Mouse (Mus musculus) CH12.LX (cell line): ENCODE measurements around the gene Lipc. TPM values are rescaled to one million over a fixed set of nuclear protein-coding genes. Genes with fewer than 3 reads are reported as not detected.

Experiments used
- DNase-seq: peaks from one replicate; pipeline ENCODE4 v3.0.0-alpha.2; 2013; ENCODE audit errors: extremely low read depth
- H3K27ac ChIP-seq: 2 replicates; pipeline ENCODE4 v1.5.1; 2012; ENCODE audit warnings: low read depth, mild to moderate bottlenecking, control low read depth, moderate library complexity; ENCODE audit not compliant: insufficient read depth
- H3K27me3 ChIP-seq: replicated peaks from 2 replicates; pipeline ENCODE3; 2012; ENCODE audit warnings: inconsistent platforms
- H3K36me3 ChIP-seq, 2 experiments: replicated peaks in 1 of 2; 2 replicates each; pipeline versions ENCODE3 to v1.6.1; 2012; ENCODE audit warnings: inconsistent platforms in 1 of 2, low read length in 1 of 2, mild to moderate bottlenecking in 1 of 2, mixed read lengths in 1 of 2, moderate library complexity in 1 of 2; ENCODE audit not compliant: control insufficient read depth in 1 of 2, insufficient read depth in 1 of 2
- H3K4me1 ChIP-seq, 2 experiments: 2 replicates each; pipeline ENCODE4 v1.6.1; 2012; ENCODE audit warnings: inconsistent platforms in 1 of 2, moderate library complexity in 1 of 2; ENCODE audit not compliant: insufficient read depth in 2 of 2, control insufficient read depth in 1 of 2
- H3K4me2 ChIP-seq: 2 replicates; pipeline ENCODE4 v1.6.1; 2012; ENCODE audit warnings: low read depth, mild to moderate bottlenecking, control low read depth; ENCODE audit not compliant: poor library complexity, insufficient read depth, severe bottlenecking
- H3K4me3 ChIP-seq, 3 experiments: fragments of 150-350 bp in 1 of 3; sonication (generic) in 1 of 3; replicated peaks in 1 of 3; 2 replicates each; pipeline versions ENCODE3 to v1.5.1; 2011 to 2012; ENCODE audit warnings: low read depth in 2 of 3, low read length in 2 of 3, mild to moderate bottlenecking in 2 of 3, moderate library complexity in 2 of 3, control low read depth in 1 of 3, improper control_type of control experiment in 1 of 3, inconsistent platforms in 1 of 3, mixed read lengths in 1 of 3; ENCODE audit not compliant: poor library complexity in 1 of 3
- H3K79me2 ChIP-seq: replicated peaks from 2 replicates; pipeline ENCODE4 v1.6.1; 2012; ENCODE audit warnings: mild to moderate bottlenecking, moderate library complexity; ENCODE audit not compliant: control insufficient read depth, poor library complexity, insufficient read depth, severe bottlenecking; ENCODE audit errors: extremely low read depth
- H3K9ac ChIP-seq: 2 replicates; pipeline ENCODE4 v1.6.1; 2012; ENCODE audit warnings: low read depth, mild to moderate bottlenecking, control low read depth, moderate library complexity; ENCODE audit not compliant: insufficient read depth
- H3K9me3 ChIP-seq: replicated peaks from 2 replicates; pipeline ENCODE3; 2012; ENCODE audit warnings: low read length, inconsistent platforms, mixed read lengths
- BHLHE40 ChIP-seq: IDR thresholded peaks from 2 replicates; pipeline ENCODE4 v1.6.1; 2011; ENCODE audit warnings: mild to moderate bottlenecking, low read depth, low read length, improper control_type of control experiment
- CHD1 ChIP-seq: IDR thresholded peaks from 2 replicates; pipeline ENCODE4 v1.6.1; 2012; ENCODE audit warnings: low read depth, low read length, improper control_type of control experiment, inconsistent platforms
- CHD2 ChIP-seq: IDR thresholded peaks from 2 replicates; pipeline ENCODE4 v1.6.1; 2011; ENCODE audit warnings: low read length, improper control_type of control experiment
- CTCF ChIP-seq, 2 experiments: IDR thresholded peaks in 1 of 2; conservative IDR thresholded peaks in 1 of 2; 2 replicates each; pipeline ENCODE4 v1.5.1; 2011 to 2012; ENCODE audit warnings: low read depth in 2 of 2, low read length in 2 of 2, improper control_type of control experiment in 1 of 2, inconsistent platforms in 1 of 2, mild to moderate bottlenecking in 1 of 2, moderate library complexity in 1 of 2
- E2F4 ChIP-seq: IDR thresholded peaks from 2 replicates; pipeline ENCODE4 v1.6.1; 2011; ENCODE audit warnings: low read depth, low read length, improper control_type of control experiment; ENCODE audit not compliant: insufficient replicate concordance
- ELF1 ChIP-seq: IDR thresholded peaks from 2 replicates; pipeline ENCODE4 v1.6.1; 2014; ENCODE audit warnings: low read depth, mild to moderate bottlenecking, inconsistent platforms, low read length, improper control_type of control experiment
- EP300 ChIP-seq: IDR thresholded peaks from 2 replicates; pipeline ENCODE4 v1.6.1; 2011; ENCODE audit warnings: low read length, improper control_type of control experiment
- ETS1 ChIP-seq: conservative IDR thresholded peaks from 2 replicates; pipeline ENCODE4 v1.6.1; 2012; ENCODE audit warnings: low read depth, mild to moderate bottlenecking, inconsistent platforms, low read length, improper control_type of control experiment, moderate library complexity
- GABPA ChIP-seq: IDR thresholded peaks from 2 replicates; pipeline ENCODE4 v1.6.1; 2012; ENCODE audit warnings: low read depth, low read length, improper control_type of control experiment, inconsistent platforms; ENCODE audit not compliant: insufficient replicate concordance
- HCFC1 ChIP-seq: IDR thresholded peaks from 2 replicates; pipeline ENCODE4 v1.6.1; 2012; ENCODE audit warnings: low read depth, mild to moderate bottlenecking, inconsistent platforms, low read length, improper control_type of control experiment
- JUND ChIP-seq: conservative IDR thresholded peaks from 2 replicates; pipeline ENCODE4 v1.6.1; 2011; ENCODE audit warnings: low read depth, low read length, improper control_type of control experiment
- KAT2A ChIP-seq: IDR thresholded peaks from 2 replicates; pipeline ENCODE4 v1.6.1; 2012; ENCODE audit warnings: low read length, improper control_type of control experiment, inconsistent platforms; ENCODE audit not compliant: insufficient replicate concordance
- MAZ ChIP-seq: IDR thresholded peaks from 2 replicates; pipeline ENCODE4 v1.6.1; 2012; ENCODE audit warnings: low read depth, mild to moderate bottlenecking, inconsistent platforms, low read length, improper control_type of control experiment, moderate library complexity
- MEF2A ChIP-seq: IDR thresholded peaks from 2 replicates; pipeline ENCODE4 v1.6.1; 2014; ENCODE audit warnings: low read depth, mild to moderate bottlenecking, inconsistent platforms, low read length, improper control_type of control experiment, borderline replicate concordance
- MXI1 ChIP-seq: IDR thresholded peaks from 2 replicates; pipeline ENCODE4 v1.6.1; 2011; ENCODE audit warnings: mild to moderate bottlenecking, low read depth, low read length, improper control_type of control experiment
- MYC ChIP-seq: IDR thresholded peaks from 2 replicates; pipeline ENCODE4 v1.6.1; 2011; ENCODE audit warnings: low read depth, mild to moderate bottlenecking, improper control_type of control experiment, low read length
- NELFE ChIP-seq: IDR thresholded peaks from 2 replicates; pipeline ENCODE4 v1.6.1; 2011; ENCODE audit warnings: low read depth, low read length, improper control_type of control experiment
- POLR2A ChIP-seq: IDR thresholded peaks from 2 replicates; pipeline ENCODE4 v1.6.1; 2011; ENCODE audit warnings: low read depth, mild to moderate bottlenecking, improper control_type of control experiment, low read length
- POLR2AphosphoS2 ChIP-seq: IDR thresholded peaks from 2 replicates; pipeline ENCODE4 v1.6.1; 2011; ENCODE audit warnings: low read depth, low read length, improper control_type of control experiment
- RAD21 ChIP-seq: IDR thresholded peaks from 2 replicates; pipeline ENCODE4 v1.6.1; 2011; ENCODE audit warnings: low read depth, mild to moderate bottlenecking, low read length, improper control_type of control experiment, moderate library complexity
- RCOR1 ChIP-seq: conservative IDR thresholded peaks from 2 replicates; pipeline ENCODE4 v1.6.1; 2012; ENCODE audit warnings: low read depth, mild to moderate bottlenecking, inconsistent platforms, low read length, improper control_type of control experiment
- SMC3 ChIP-seq: IDR thresholded peaks from 2 replicates; pipeline ENCODE4 v1.6.1; 2011; ENCODE audit warnings: low read depth, low read length, improper control_type of control experiment
- TBP ChIP-seq: conservative IDR thresholded peaks from 2 replicates; pipeline ENCODE4 v1.6.1; 2011; ENCODE audit warnings: low read depth, low read length, improper control_type of control experiment
- TCF12 ChIP-seq: IDR thresholded peaks from 2 replicates; pipeline ENCODE4 v1.6.1; 2014; ENCODE audit warnings: low read depth, mild to moderate bottlenecking, inconsistent platforms, low read length, improper control_type of control experiment
- UBTF ChIP-seq: IDR thresholded peaks from 2 replicates; pipeline ENCODE4 v1.6.1; 2012; ENCODE audit warnings: low read depth, mild to moderate bottlenecking, inconsistent platforms, low read length, improper control_type of control experiment, moderate library complexity
- ZC3H11A ChIP-seq: IDR thresholded peaks from 2 replicates; pipeline ENCODE4 v1.6.1; 2012; ENCODE audit warnings: low read depth, mild to moderate bottlenecking, inconsistent platforms, low read length, improper control_type of control experiment
- ZMIZ1 ChIP-seq: IDR thresholded peaks from 2 replicates; pipeline ENCODE4 v1.6.1; 2012; ENCODE audit warnings: low read depth, mild to moderate bottlenecking, inconsistent platforms, low read length, improper control_type of control experiment
- ZNF384 ChIP-seq: IDR thresholded peaks from 2 replicates; pipeline ENCODE4 v1.6.1; 2012; ENCODE audit warnings: low read depth, low read length, improper control_type of control experiment, inconsistent platforms
- dilution Hi-C: fragments of 300-500 bp; cut with MboI; formaldehyde crosslinking; loops from 2 replicates; pipeline ENCODE4 v1.14.3; 2020; ENCODE audit warnings: low sequenced_read_pairs; ENCODE audit not compliant: extremely low pct_unique_long_range_greater_than_20kb, extremely low pct_ligation_motif_present
- in situ Hi-C: fragments of 300-500 bp; cut with MboI; formaldehyde crosslinking; loops from 3 replicates; pipeline ENCODE4 v1.14.3; 2019; ENCODE audit warnings: low sequenced_read_pairs, low pct_ligation_motif_present, low pct_unique_long_range_greater_than_20kb, mixed read lengths
- polyA plus RNA-seq: library from polyadenylated mRNA; unstranded; fragments of >175 nt; gene quantifications from 2 replicates; pipeline ENCODE4 v1.2.1, GENCODE M21; 2012; ENCODE audit warnings: low read depth; ENCODE audit not compliant: insufficient read length
- total RNA-seq, 2 experiments: library from RNA; depleted of rRNA; stranded (reverse); fragments of 300-350 nt in 1 of 2; fragments of >200 nt in 1 of 2; gene quantifications; 2 replicates each; pipeline ENCODE4 v1.2.3; 2012 to 2014

Lipc gene
- total and polyA plus RNA-seq, 3 experiments: 5.2 to 24.5 (median 8.6) TPM

DNA sequence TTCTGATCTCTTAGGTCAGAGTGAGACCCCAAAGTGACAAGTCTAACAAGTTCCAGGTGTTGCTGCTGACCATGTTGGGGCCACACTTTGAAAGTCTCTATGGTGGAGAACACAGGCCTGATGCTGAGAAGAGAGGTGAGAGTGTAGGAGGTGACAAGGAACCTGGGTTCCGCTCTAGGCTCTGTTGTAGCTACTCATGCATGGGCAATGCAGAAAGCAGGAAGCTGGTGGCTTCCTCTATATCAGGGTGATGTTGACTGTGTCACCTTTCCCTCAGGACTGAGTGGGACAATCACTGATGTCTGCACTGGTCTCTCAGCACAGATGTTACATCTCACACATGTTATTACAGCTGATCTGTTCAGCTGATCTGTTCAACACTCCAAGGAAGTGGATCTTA, 57.8 kb downstream of the Lipc start:
- no peak overlapping the region for H3K4me2 ChIP-seq
- H3K9me3 ChIP-seq: no peaks in the 10 kb centered on the region
- no peaks in the 10 kb centered on the region for H3K36me3 ChIP-seq
- no peak overlapping the region for H3K27ac ChIP-seq
- no peak for TF ChIP-seq KAT2A
- TF ChIP-seq E2F4: no peak
- no peak for TF ChIP-seq BHLHE40
- TF ChIP-seq ZMIZ1: no peak
- no peak for TF ChIP-seq MYC
- peak; percentile 67 for TF ChIP-seq MXI1
- TF ChIP-seq MEF2A: no peak
- TF ChIP-seq TBP: no peak
- no peak for TF ChIP-seq RAD21
- peak; percentile 64 for TF ChIP-seq ELF1
- no peak for TF ChIP-seq POLR2AphosphoS2
- TF ChIP-seq UBTF: no peak
- TF ChIP-seq EP300: peak; percentile 53; the same call in 1 of the 2 replicates
- TF ChIP-seq HCFC1: no peak
- 0 out of 2 replicates have a peak, but pooled peaks have one; percentile 26 for TF ChIP-seq TCF12
- TF ChIP-seq ETS1: peak; percentile 54
- no peak for TF ChIP-seq CHD2
- TF ChIP-seq CHD1: no peak
- TF ChIP-seq RCOR1: no peak
- no peak for TF ChIP-seq GABPA
- in situ Hi-C loops (no loop called here), dilution Hi-C loops (no loop called here)
- H3K27me3 ChIP-seq: no peaks in the 10 kb centered on the region
- no peak overlapping the region for H3K4me3 ChIP-seq
- H3K9ac ChIP-seq: no peak overlapping the region
- H3K79me2 ChIP-seq: no peaks in the 10 kb centered on the region
- H3K4me1 ChIP-seq: peaks cover 6 to 28% of the 10 kb centered on the region in 2 experiments
- peak; percentile 52 for DNase-seq

DNA sequence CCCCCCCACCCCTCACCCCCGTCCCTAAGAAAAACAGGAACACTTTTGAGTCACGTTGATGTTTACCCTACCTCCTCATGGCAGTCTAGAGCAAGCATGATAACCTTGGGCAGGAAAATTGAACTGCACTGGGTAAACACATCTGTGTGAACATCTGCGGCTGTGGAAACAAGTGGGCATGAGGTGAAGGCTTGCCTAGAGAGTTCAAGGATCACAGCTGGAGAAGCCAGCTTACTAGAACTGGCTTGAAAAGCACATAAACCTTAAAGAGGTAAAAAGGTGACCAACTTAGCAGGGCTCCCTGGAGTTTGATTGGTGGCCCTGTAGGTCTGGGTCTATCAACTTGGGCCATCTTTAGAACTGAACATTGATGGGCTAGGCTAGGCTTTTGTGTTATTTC, 58.5 kb downstream of the Lipc start:
- no peak overlapping the region for H3K4me3 ChIP-seq
- no peak for DNase-seq
- no peak overlapping the region for H3K9ac ChIP-seq
- no peaks in the 10 kb centered on the region for H3K79me2 ChIP-seq
- in situ Hi-C loops (no loop called here), dilution Hi-C loops (no loop called here)
- no peaks in the 10 kb centered on the region for H3K27me3 ChIP-seq
- no peaks in the 10 kb centered on the region for H3K36me3 ChIP-seq
- H3K27ac ChIP-seq: no peak overlapping the region
- no peaks in the 10 kb centered on the region for H3K9me3 ChIP-seq
- H3K4me2 ChIP-seq: no peak overlapping the region
- peaks cover 7 to 29% of the 10 kb centered on the region in 2 experiments for H3K4me1 ChIP-seq
- TF ChIP-seq ELF1 (no peak), ZMIZ1 (no peak), RCOR1 (no peak), BHLHE40 (no peak), CTCF (conservative IDR thresholded peaks at IDR 0.05 in 1 of 2, IDR thresholded peaks at IDR 0.05 in 1 of 2; ENCODE audit: low read depth in 2 of 2, low read length in 2 of 2) (no peak), CHD2 (no peak), POLR2A (no peak), ZC3H11A (no peak), TCF12 (no peak), SMC3 (no peak), NELFE (no peak), MYC (no peak), JUND (no peak), MAZ (no peak), ZNF384 (no peak), MXI1 (no peak)
